Comparison of ENCODE assay signal across 8 mouse cellular contexts in genomic region chr2:167162516-167163021, GRCm38 (mm10). TPM values are rescaled to one million over a fixed set of nuclear protein-coding genes. Genes with fewer than 3 reads are reported as not detected.
DNase-seq lines count a peak whose midpoint lies in the region; ATAC-seq lines count a peak whose summit lies in the region.

No protein-coding gene starts in this region.

- H3K4me1 ChIP-seq in heart, embryonic 11.5 days (ENCODE audit: control insufficient read depth, insufficient read depth, low read length): peaks cover 6% of the 10 kb centered on the region; the same call in 1 of the 2 replicates
- peaks cover 6% of the 10 kb centered on the region for H3K4me1 ChIP-seq in stomach, embryonic 16.5 days (ENCODE audit: control insufficient read depth, insufficient read depth, low read length)

- peak; percentile 57 to 80 for DNase-seq in heart, adult 18-20 months
- DNase-seq in testis, postnatal 10 days (ENCODE audit: low spot score): peak; percentile 66
- no peak for DNase-seq in testis, postnatal 14 days (ENCODE audit: low spot score)
- DNase-seq in heart, postnatal 36 days: peak; percentile 53 to 68
- DNase-seq in frontal cortex, postnatal 25 days (ENCODE audit: low spot score in 2 of 2): no peak
- no peak for DNase-seq in neural tube, embryonic 10.5 days (ENCODE audit: extremely low spot score, low spot score)

- intact Hi-C loops in heart, postnatal 36 days (cut with DNase I): no loop called here

- no peak overlapping the region for H3K4me2 ChIP-seq in heart, embryonic 11.5 days
- no peak overlapping the region for H3K4me2 ChIP-seq in stomach, embryonic 16.5 days (ENCODE audit: low read depth, low read length)

- 0 out of 2 replicates have a peak, but pooled peaks cover 2% of the 10 kb centered on the region for H3K9me3 ChIP-seq in heart, embryonic 11.5 days (replicated peaks; ENCODE audit: control insufficient read depth, low read length)
- no peaks in the 10 kb centered on the region for H3K9me3 ChIP-seq in stomach, embryonic 16.5 days (replicated peaks; ENCODE audit: control insufficient read depth, low read length)

- WGBS in heart, embryonic 11.5 days (ENCODE audit: insufficient replicate concordance): 65% methylated on average over 10 of the region's 10 CpGs
- 55% methylated on average over 10 of the region's 10 CpGs for WGBS in stomach, embryonic 16.5 days

- H3K36me3 ChIP-seq in heart, embryonic 11.5 days (ENCODE audit: control insufficient read depth, insufficient read depth, low read length): no peaks in the 10 kb centered on the region
- H3K36me3 ChIP-seq in stomach, embryonic 16.5 days (ENCODE audit: control insufficient read depth, insufficient read depth, low read length): no peaks in the 10 kb centered on the region

- no peak overlapping the region for H3K9ac ChIP-seq in heart, embryonic 11.5 days (ENCODE audit: low read depth, low read length)
- no peak overlapping the region for H3K9ac ChIP-seq in stomach, embryonic 16.5 days (ENCODE audit: low read length)

- H3K27ac ChIP-seq in heart, embryonic 11.5 days (ENCODE audit: low read depth, low read length): no peak overlapping the region
- peak overlapping the region; percentile 32; the same call in 1 of the 2 replicates for H3K27ac ChIP-seq in stomach, embryonic 16.5 days (ENCODE audit: low read length)

- ATAC-seq in heart, embryonic 11.5 days (replicated peaks; ENCODE audit: insufficient number of reproducible peaks, low FRiP score, low TSS enrichment): no peak
- ATAC-seq in stomach, embryonic 16.5 days (ENCODE audit: insufficient read depth, low FRiP score): no peak; the same call in 1 of the 2 replicates

- no peaks in the 10 kb centered on the region for H3K27me3 ChIP-seq in heart, embryonic 11.5 days (ENCODE audit: control insufficient read depth, insufficient read depth, low read length)
- no peaks in the 10 kb centered on the region for H3K27me3 ChIP-seq in stomach, embryonic 16.5 days (ENCODE audit: control insufficient read depth, insufficient read depth, low read length)

- H3K4me3 ChIP-seq in heart, embryonic 11.5 days (ENCODE audit: low read depth, low read length): no peak overlapping the region
- H3K4me3 ChIP-seq in stomach, embryonic 16.5 days (replicated peaks; ENCODE audit: low read length): no peak overlapping the region

RNA-seq across cellular contexts. Expression of gene Kcnb1, which starts 27.4 kb away (rescaled TPM):
- total RNA-seq in heart, adult 18-20 months (2021): 10 to 100 TPM; 32.8 to 36.1 TPM
- polyA plus RNA-seq in heart, embryonic 11.5 days (2014; fragmentation: Nextera tagmentation; extraction: Ambion mirVana): 0.10 and 0.16 TPM in 2 replicates
- total RNA-seq in heart, postnatal 36 days (2021): 10 to 100 TPM; 39.2 to 51.7 TPM
- 1.6 and 1.7 TPM in 2 replicates for polyA plus RNA-seq in stomach, embryonic 16.5 days (2015; fragmentation: Nextera tagmentation; extraction: Ambion mirVana)

Comparison
In these comparisons a context has a peak if more than half of its experiments do, and no peak if none do; other contexts are left out.
1. DNase-seq: peak in heart, adult 18-20 months (2 of 2), testis, postnatal 10 days (single experiment) and heart, postnatal 36 days (2 of 2); none in testis, postnatal 14 days (single experiment), frontal cortex, postnatal 25 days (0 of 2) and neural tube, embryonic 10.5 days (single experiment).